Mouse (Mus musculus) liver, embryonic 11.5 days (tissue): Measurements from ENCODE around the gene Sept5. TPM values are rescaled to one million over a fixed set of nuclear protein-coding genes. Genes with fewer than 3 reads are reported as not detected.
A peak's percentile ranks its signal among the peaks of the same experiment; 100 is the strongest.

Experiments
- ATAC-seq: fragments of 200-750 bp; cut with Nextera tagmentation; replicated peaks from 2 replicates; pipeline ENCODE4 v1.8.0; 2017; ENCODE audit warnings: moderate number of reproducible peaks, mild to moderate bottlenecking, moderate TSS enrichment, moderate library complexity; ENCODE audit not compliant: low FRiP score
- DNase-seq: peaks from one replicate; pipeline ENCODE4 v3.0.0-alpha.2; 2017; ENCODE audit warnings: low spot score
- H3K27ac ChIP-seq: fragments of 300-500 bp; sonication (generic); 2 replicates; pipeline ENCODE4 v1.5.1; 2014; ENCODE audit warnings: mild to moderate bottlenecking, low read depth, low read length, control low read depth
- H3K27me3 ChIP-seq: fragments of 300-500 bp; sonication (generic); replicated peaks from 2 replicates; pipeline ENCODE4 v1.6.1; 2014; ENCODE audit warnings: low read length, mixed read lengths; ENCODE audit not compliant: control insufficient read depth, insufficient read depth
- H3K36me3 ChIP-seq: fragments of 300-500 bp; sonication (generic); 2 replicates; pipeline ENCODE4 v1.6.1; 2014; ENCODE audit warnings: mild to moderate bottlenecking, low read length, moderate library complexity, mixed read lengths; ENCODE audit not compliant: control insufficient read depth, insufficient read depth
- H3K4me1 ChIP-seq: fragments of 300-500 bp; sonication (generic); replicated peaks from 2 replicates; pipeline ENCODE4 v1.6.1; 2014; ENCODE audit warnings: low read length, mixed read lengths; ENCODE audit not compliant: control insufficient read depth, insufficient read depth
- H3K4me2 ChIP-seq: fragments of 300-500 bp; sonication (generic); 2 replicates; pipeline ENCODE4 v1.6.1; 2014; ENCODE audit warnings: mild to moderate bottlenecking, control low read depth, moderate library complexity
- H3K4me3 ChIP-seq: fragments of 300-500 bp; sonication (generic); 2 replicates; pipeline ENCODE4 v1.5.1; 2014; ENCODE audit warnings: low read depth, low read length, control low read depth
- H3K9ac ChIP-seq: fragments of 300-500 bp; sonication (generic); 2 replicates; pipeline ENCODE4 v1.6.1; 2014; ENCODE audit warnings: low read depth, low read length, control low read depth
- H3K9me3 ChIP-seq: fragments of 300-500 bp; sonication (generic); 2 replicates; pipeline ENCODE4 v1.6.1; 2016; ENCODE audit warnings: low read length, inconsistent platforms, mixed read lengths; ENCODE audit not compliant: control insufficient read depth
- WGBS: fragments of 180-500 bp; shearing (Covaris S2); extraction: QIAGEN DNeasy Blood & Tissue Kit; methylation state at CpG from one replicate; pipeline ENCODE4 v1.1.7; 2014; 5-methylcytosine and 5-hydroxymethylcytosine counted together
- polyA plus RNA-seq: library from polyadenylated mRNA; unstranded; fragments of >200 nt; fragmentation: Nextera tagmentation; extraction: Ambion mirVana; gene quantifications from 2 replicates; pipeline ENCODE4 v1.2.1, GENCODE M21; 2014

The Sept5 gene
- polyA plus RNA-seq, 1 experiment from 2014 or later = 6.0 TPM

- Histone ChIP-seq H3K9me3 (no peaks in the 10 kb centered on the region), H3K27me3 (peaks cover 100% of the 10 kb centered on the region), H3K9ac (no peak overlapping the region), H3K4me1 (peaks cover 15% of the 10 kb centered on the region), H3K36me3 (no peaks in the 10 kb centered on the region), H3K27ac (no peak overlapping the region), H3K4me3 (no peak overlapping the region), H3K4me2 (no peak overlapping the region)
- WGBS = 11% methylated on average over 10 of the region's 10 CpGs
- DNase-seq (peak; percentile 57), ATAC-seq (no peak)
These were observed 44.1 kb downstream of the Sept5 start for GRCm38 (mm10) chr16:18585676-18586075.

GRCm38 (mm10) chr16:18584901-18585510 is 44.7 kb downstream of the Sept5 start:
- Histone ChIP-seq H3K27ac (no peak overlapping the region), H3K4me3 (no peak overlapping the region), H3K9ac (no peak overlapping the region), H3K4me2 (no peak overlapping the region), H3K9me3 (no peaks in the 10 kb centered on the region), H3K36me3 (no peaks in the 10 kb centered on the region), H3K4me1 (peaks cover 11% of the 10 kb centered on the region), H3K27me3 (peaks cover 100% of the 10 kb centered on the region)
- WGBS = 24% methylated on average over 10 of the region's 10 CpGs
- DNase-seq = no peak
- ATAC-seq = no peak

- no peak for DNase-seq
These were observed 45.9 kb downstream of the Sept5 start for GRCm38 (mm10) chr16:18583673-18584357.

GRCm38 (mm10) chr16:18583169-18583568 is 46.6 kb downstream of the Sept5 start:
- 15% methylated on average over 10 of the region's 10 CpGs for WGBS
- DNase-seq = no peak
- Histone ChIP-seq H3K4me1 (peaks cover 9% of the 10 kb centered on the region), H3K9ac (no peak overlapping the region), H3K9me3 (no peaks in the 10 kb centered on the region), H3K4me2 (no peak overlapping the region), H3K27me3 (peaks cover 95% of the 10 kb centered on the region), H3K4me3 (no peak overlapping the region), H3K27ac (no peak overlapping the region), H3K36me3 (no peaks in the 10 kb centered on the region)
- ATAC-seq = no peak

More at GRCm38 (mm10) chr16:18583673-18584357, 45.9 kb downstream of the Sept5 start:
- ATAC-seq = no peak
- 24% methylated on average over 10 of the region's 10 CpGs for WGBS
- H3K9me3 ChIP-seq = no peaks in the 10 kb centered on the region
- no peak overlapping the region for H3K4me3 ChIP-seq
- H3K9ac ChIP-seq = no peak overlapping the region
- no peaks in the 10 kb centered on the region for H3K36me3 ChIP-seq
- peaks cover 96% of the 10 kb centered on the region for H3K27me3 ChIP-seq
- peaks cover 9% of the 10 kb centered on the region for H3K4me1 ChIP-seq
- no peak overlapping the region for H3K27ac ChIP-seq
- H3K4me2 ChIP-seq = no peak overlapping the region

GRCm38 (mm10) chr16:18582426-18583148 is 47.2 kb downstream of the Sept5 start:
- no peak overlapping the region for H3K27ac ChIP-seq
- DNase-seq (no peak), ATAC-seq (no peak)
- peaks cover 95% of the 10 kb centered on the region for H3K27me3 ChIP-seq
- H3K4me2 ChIP-seq = peak overlapping the region; percentile 59
- 3% methylated on average over 47 of the region's 67 CpGs for WGBS
- no peaks in the 10 kb centered on the region for H3K36me3 ChIP-seq
- no peaks in the 10 kb centered on the region for H3K9me3 ChIP-seq
- peak overlapping the region; percentile 41 for H3K4me3 ChIP-seq
- H3K4me1 ChIP-seq = peaks cover 9% of the 10 kb centered on the region
- no peak overlapping the region for H3K9ac ChIP-seq

GRCm38 (mm10) chr16:18581623-18582205 is 48.0 kb downstream of the Sept5 start:
- no peak for ATAC-seq
- WGBS = under 1% methylated on average over 60 of the region's 66 CpGs
- no peak for DNase-seq

GRCm38 (mm10) chr16:18581050-18581622 is 48.6 kb downstream of the Sept5 start:
- H3K36me3 ChIP-seq = no peaks in the 10 kb centered on the region
- peaks cover 4% of the 10 kb centered on the region for H3K4me1 ChIP-seq
- peak overlapping the region; percentile 41 for H3K4me3 ChIP-seq
- WGBS = 8% methylated on average over 21 of the region's 21 CpGs
- peaks cover 82% of the 10 kb centered on the region for H3K27me3 ChIP-seq
- peak overlapping the region; percentile 59 for H3K4me2 ChIP-seq
- ATAC-seq (no peak), DNase-seq (peak; percentile 48)
- H3K9ac ChIP-seq = no peak overlapping the region
- no peaks in the 10 kb centered on the region for H3K9me3 ChIP-seq
- H3K27ac ChIP-seq = no peak overlapping the region

More at GRCm38 (mm10) chr16:18581623-18582205, 48.0 kb downstream of the Sept5 start:
- Histone ChIP-seq H3K27me3 (peaks cover 87% of the 10 kb centered on the region), H3K27ac (no peak overlapping the region), H3K36me3 (no peaks in the 10 kb centered on the region), H3K9ac (0 out of 2 replicates have a peak overlapping the region, but pooled peaks have one; percentile 5), H3K4me3 (peak overlapping the region; percentile 41), H3K9me3 (no peaks in the 10 kb centered on the region), H3K4me2 (peak overlapping the region; percentile 59), H3K4me1 (peaks cover 8% of the 10 kb centered on the region)

GRCm38 (mm10) chr16:18580389-18580788 is 49.4 kb downstream of the Sept5 start:
- no peaks in the 10 kb centered on the region for H3K36me3 ChIP-seq
- H3K27ac ChIP-seq = no peak overlapping the region
- H3K27me3 ChIP-seq = peaks cover 74% of the 10 kb centered on the region
- H3K4me3 ChIP-seq = no peak overlapping the region
- 25% methylated on average over 2 of the region's 2 CpGs for WGBS
- H3K9me3 ChIP-seq = no peaks in the 10 kb centered on the region
- no peak for DNase-seq
- H3K4me1 ChIP-seq = peaks cover 4% of the 10 kb centered on the region
- no peak for ATAC-seq
- no peak overlapping the region for H3K9ac ChIP-seq
- H3K4me2 ChIP-seq = no peak overlapping the region
